In the genomic region with DNA sequence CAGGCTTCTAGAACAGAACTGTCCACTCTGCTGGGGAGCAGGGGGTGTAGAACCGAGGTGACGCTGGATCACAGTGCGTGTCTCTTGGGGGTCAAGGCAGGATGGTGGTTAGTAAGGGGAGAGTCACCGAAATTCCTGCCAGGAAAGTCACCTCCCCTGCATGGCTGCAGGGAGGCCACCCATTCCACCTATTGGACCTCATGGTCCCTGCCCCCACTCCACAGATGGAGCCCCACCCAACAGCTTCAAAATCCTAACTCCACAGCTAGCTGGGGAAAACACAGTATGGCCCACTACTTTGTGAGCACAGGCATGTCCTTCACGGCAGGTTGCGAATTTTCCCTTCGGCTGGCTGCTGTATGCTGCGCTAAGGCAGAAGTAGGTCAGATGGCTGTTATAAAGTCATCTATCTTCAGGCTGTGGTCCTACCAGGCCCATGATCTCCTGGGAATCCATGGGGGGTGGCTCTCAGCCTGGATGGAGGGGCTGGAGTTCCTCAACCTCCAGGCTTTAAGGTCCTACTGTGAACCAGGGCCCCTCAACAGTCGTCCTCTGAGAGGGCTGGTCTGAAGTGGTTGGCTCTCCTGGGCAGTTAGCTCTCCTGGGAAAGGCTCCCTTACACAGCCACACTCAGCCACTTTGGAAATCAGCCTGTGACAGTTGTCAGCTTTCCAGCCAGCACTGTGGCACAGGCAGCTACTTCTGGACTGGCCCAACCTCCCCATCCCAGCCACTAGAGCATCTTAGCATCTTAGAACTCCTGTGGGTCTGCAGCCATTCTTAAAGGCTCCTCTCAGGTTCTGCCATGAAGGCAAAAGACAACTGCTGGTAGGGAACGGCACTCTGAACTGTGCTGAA, we compare ENCODE assay signal across 14 mouse cellular contexts.
DNase-seq lines count a peak whose midpoint lies in the region; ATAC-seq and TF ChIP-seq lines count a peak whose summit lies in the region.
"Had no signal": no experiment of that assay in that cellular context is flagged by ENCODE, and none has a peak within 500 bp of the region (broad histone marks: within the 10 kb centered on the region; RNA-seq: fewer than 3 reads in every experiment).

No protein-coding gene starts in this region.

- no peak for ATAC-seq in heart, postnatal 0 days (ENCODE audit: insufficient read depth, low read depth)
- ATAC-seq: activated CD4-positive, CD25-positive, alpha-beta regulatory T cell, adult 4 months had no signal

- no peaks in the 10 kb centered on the region for H3K9me3 ChIP-seq in heart, postnatal 0 days (replicated peaks; ENCODE audit: control insufficient read depth, low read length)
- H3K9me3 ChIP-seq: embryonic facial prominence, embryonic 12.5 days; neural tube, embryonic 12.5 days had no signal

- TF ChIP-seq EP300 in heart, postnatal 0 days (IDR thresholded peaks at IDR 0.05; ENCODE audit: low read depth), result no peak

- H3K36me3 ChIP-seq in heart, postnatal 0 days (replicated peaks; ENCODE audit: control insufficient read depth, insufficient read depth, low read length), result peaks cover 13% of the 10 kb centered on the region; the same call in 1 of the 2 replicates
- H3K36me3 ChIP-seq: embryonic facial prominence, embryonic 12.5 days; neural tube, embryonic 12.5 days had no signal

- TF ChIP-seq CTCF in heart, postnatal 0 days (IDR thresholded peaks at IDR 0.05; ENCODE audit: low read depth), result no peak

- peaks cover 30% of the 10 kb centered on the region for H3K4me1 ChIP-seq in heart, postnatal 0 days (ENCODE audit: control insufficient read depth, insufficient read depth)

- H3K9ac ChIP-seq in heart, postnatal 0 days (replicated peaks; ENCODE audit: low read depth, low read length), result no peak overlapping the region
- H3K9ac ChIP-seq: embryonic facial prominence, embryonic 12.5 days; lung, embryonic 14.5 days; neural tube, embryonic 12.5 days had no signal

- peak overlapping the region; percentile 41 for H3K27ac ChIP-seq in heart, postnatal 0 days (ENCODE audit: low read depth)
- H3K27ac ChIP-seq: embryonic facial prominence, embryonic 12.5 days; neural tube, embryonic 12.5 days had no signal

- no peaks in the 10 kb centered on the region for H3K27me3 ChIP-seq in heart, postnatal 0 days (ENCODE audit: control insufficient read depth, insufficient read depth, low read length)
- H3K27me3 ChIP-seq: embryonic facial prominence, embryonic 12.5 days; neural tube, embryonic 12.5 days had no signal

- no peak overlapping the region for H3K4me3 ChIP-seq in heart, postnatal 0 days (ENCODE audit: low read depth, low read length)
- H3K4me3 ChIP-seq: embryonic facial prominence, embryonic 12.5 days; neural tube, embryonic 12.5 days had no signal

- no peak overlapping the region for H3K4me2 ChIP-seq in heart, postnatal 0 days (ENCODE audit: low read depth, low read length)
- H3K4me2 ChIP-seq: embryonic facial prominence, embryonic 12.5 days; lung, embryonic 14.5 days; neural tube, embryonic 12.5 days had no signal

- peak; percentile 95 for DNase-seq in heart, adult 11 months
- no peak for DNase-seq in heart, adult 8-10 months (ENCODE audit: low spot score)
- DNase-seq in adipocyte (ENCODE audit: low spot score), result peak; percentile 89
- peak; percentile 70 to 76 for DNase-seq in cerebellum, postnatal 25 days
- DNase-seq in heart, postnatal 0 days (ENCODE audit: low spot score), result no peak
- no peak for DNase-seq in urinary bladder, postnatal 4 days (ENCODE audit: low spot score in 2 of 2)
- DNase-seq in embryo, embryonic 9.5 days (ENCODE audit: extremely low spot score), result no peak
- no peak for DNase-seq in right cerebral cortex, postnatal 14 days
- DNase-seq: kidney, adult 18-20 months; lung, embryonic 14.5 days; thymus, postnatal 25 days had no signal

- WGBS in heart, postnatal 0 days, result 69% methylated on average over 10 of the region's 10 CpGs

Comparison
In these comparisons a context has a peak if more than half of its experiments do, and no peak if none do; other contexts are left out.
1. DNase-seq: peak in heart, adult 11 months (single experiment), adipocyte (single experiment) and cerebellum, postnatal 25 days (2 of 2); none in heart, adult 8-10 months (single experiment), heart, postnatal 0 days (single experiment), urinary bladder, postnatal 4 days (0 of 2), embryo, embryonic 9.5 days (single experiment) and right cerebral cortex, postnatal 14 days (single experiment).